In the genomic region with DNA sequence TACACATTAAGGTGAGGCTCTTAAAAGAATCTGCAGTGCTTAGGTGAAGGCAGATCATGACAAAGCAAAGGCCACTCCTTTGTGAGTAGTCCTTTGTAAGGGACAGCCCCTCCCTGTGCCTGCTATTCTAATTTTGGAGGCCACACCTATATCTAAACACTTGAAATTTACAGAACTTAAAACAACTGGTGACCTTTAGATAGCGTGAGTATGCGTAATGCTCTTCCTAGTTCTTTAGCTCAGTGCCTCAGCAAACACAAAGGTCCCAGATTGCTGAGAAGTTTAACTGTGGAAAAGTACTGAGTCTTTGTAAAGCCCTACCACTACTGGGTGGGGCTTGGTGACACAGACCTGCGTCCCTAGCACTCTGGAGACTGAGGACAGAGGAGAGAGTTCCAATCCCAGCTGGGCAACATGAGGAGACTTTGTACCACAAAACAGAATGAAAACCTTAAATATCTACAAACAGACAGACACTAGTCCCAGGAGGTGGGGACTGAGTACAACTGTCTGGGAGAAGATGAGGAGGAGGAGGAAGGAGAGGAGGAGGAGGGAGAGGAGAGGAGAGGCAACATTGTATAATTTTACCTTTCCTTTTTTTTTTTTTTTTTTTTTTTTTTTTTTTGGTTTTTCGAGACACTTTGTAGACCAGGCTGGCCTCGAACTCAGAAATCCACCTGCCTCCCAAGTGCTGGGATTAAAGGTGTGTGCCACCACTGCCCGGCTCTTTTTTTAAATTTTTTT, we compare ENCODE assay signal across 11 mouse cellular contexts. TPM values are rescaled to one million over a fixed set of nuclear protein-coding genes. Genes with fewer than 3 reads are reported as not detected.
DNase-seq lines count a peak whose midpoint lies in the region; ATAC-seq and TF ChIP-seq lines count a peak whose summit lies in the region.
"Had no signal": no experiment of that assay in that cellular context is flagged by ENCODE, and none has a peak within 500 bp of the region (broad histone marks: within the 10 kb centered on the region; RNA-seq: fewer than 3 reads in every experiment).

No protein-coding gene starts in this region.

- no peak overlapping the region for H3K4me3 ChIP-seq in heart, embryonic 12.5 days
- no peak overlapping the region for H3K4me3 ChIP-seq in ES-Bruce4 (ENCODE audit: low read depth, low read length)
- no peak overlapping the region for H3K4me3 ChIP-seq in intestine, embryonic 15.5 days (replicated peaks)
- H3K4me3 ChIP-seq: limb, embryonic 13.5 days; midbrain, embryonic 15.5 days had no signal

- no peak overlapping the region for H3K4me2 ChIP-seq in heart, embryonic 12.5 days
- H3K4me2 ChIP-seq in intestine, embryonic 15.5 days (replicated peaks), result no peak overlapping the region
- H3K4me2 ChIP-seq: limb, embryonic 13.5 days; midbrain, embryonic 15.5 days had no signal

- DNase-seq in heart, postnatal 10 days, result no peak
- DNase-seq in cerebellum, postnatal 25 days, result no peak
- DNase-seq in liver, result no peak
- no peak for DNase-seq in cerebellum, adult 9-11 months
- DNase-seq: kidney, postnatal 4 days had no signal

- no peaks in the 10 kb centered on the region for H3K9me3 ChIP-seq in heart, embryonic 12.5 days (replicated peaks)
- H3K9me3 ChIP-seq in ES-Bruce4 (replicated peaks; ENCODE audit: control insufficient read depth, insufficient read depth, low read length, poor library complexity, severe bottlenecking), result peaks cover 6% of the 10 kb centered on the region; the same call in 1 of the 2 replicates
- H3K9me3 ChIP-seq in intestine, embryonic 15.5 days, result no peaks in the 10 kb centered on the region
- H3K9me3 ChIP-seq: limb, embryonic 13.5 days; midbrain, embryonic 15.5 days had no signal

- H3K9ac ChIP-seq in heart, embryonic 12.5 days, result no peak overlapping the region
- peak overlapping the region; percentile 51 for H3K9ac ChIP-seq in ES-Bruce4 (ENCODE audit: low read depth, poor library complexity, severe bottlenecking)
- no peak overlapping the region for H3K9ac ChIP-seq in intestine, embryonic 15.5 days
- H3K9ac ChIP-seq: limb, embryonic 13.5 days; midbrain, embryonic 15.5 days had no signal

- 0 out of 2 replicates have a peak, but pooled peaks have one; percentile 27 for ATAC-seq in heart, embryonic 12.5 days (ENCODE audit: insufficient number of reproducible peaks, low FRiP score)
- ATAC-seq in intestine, embryonic 15.5 days, result peak; percentile 87
- peak; percentile 47; the same call in 1 of the 2 replicates for ATAC-seq in neutrophil, adult 5-6 weeks (ENCODE audit: extremely low read depth, insufficient number of reproducible peaks, low FRiP score, poor library complexity, severe bottlenecking)
- ATAC-seq: midbrain, embryonic 15.5 days had no signal

- no peak overlapping the region for H3K27ac ChIP-seq in heart, embryonic 12.5 days (ENCODE audit: poor library complexity, severe bottlenecking)
- peak overlapping the region; percentile 99 for H3K27ac ChIP-seq in ES-Bruce4 (ENCODE audit: insufficient read depth, low read length)
- H3K27ac ChIP-seq in intestine, embryonic 15.5 days, result 0 out of 2 replicates have a peak overlapping the region, but pooled peaks have one; percentile 3
- H3K27ac ChIP-seq: limb, embryonic 13.5 days; midbrain, embryonic 15.5 days had no signal

- TF ChIP-seq CTCF in ES-Bruce4 (IDR thresholded peaks at IDR 0.05; ENCODE audit: low read depth, low read length), result no peak

- H3K27me3 ChIP-seq in heart, embryonic 12.5 days (replicated peaks), result no peaks in the 10 kb centered on the region; the same call in 1 of the 2 replicates
- no peaks in the 10 kb centered on the region for H3K27me3 ChIP-seq in ES-Bruce4 (ENCODE audit: control insufficient read depth, insufficient read depth, low read length, poor library complexity, severe bottlenecking)
- H3K27me3 ChIP-seq in intestine, embryonic 15.5 days (replicated peaks), result no peaks in the 10 kb centered on the region
- H3K27me3 ChIP-seq: limb, embryonic 13.5 days had no signal

- TF ChIP-seq EP300 in ES-Bruce4 (IDR thresholded peaks at IDR 0.05; ENCODE audit: insufficient read depth, low read depth, low read length), result peak; percentile 94

- H3K4me1 ChIP-seq in heart, embryonic 12.5 days (replicated peaks), result peaks cover 31% of the 10 kb centered on the region
- H3K4me1 ChIP-seq in ES-Bruce4 (ENCODE audit: control insufficient read depth, insufficient read depth, low read length), result peaks cover 7% of the 10 kb centered on the region
- 0 out of 2 replicates have a peak, but pooled peaks cover 3% of the 10 kb centered on the region for H3K4me1 ChIP-seq in intestine, embryonic 15.5 days (replicated peaks)
- H3K4me1 ChIP-seq: midbrain, embryonic 15.5 days had no signal

- no peaks in the 10 kb centered on the region for H3K36me3 ChIP-seq in heart, embryonic 12.5 days
- no peaks in the 10 kb centered on the region; the same call in 1 of the 2 replicates for H3K36me3 ChIP-seq in ES-Bruce4 (ENCODE audit: control insufficient read depth, insufficient read depth, low read length, poor library complexity, severe bottlenecking)
- H3K36me3 ChIP-seq in intestine, embryonic 15.5 days, result no peaks in the 10 kb centered on the region
- H3K36me3 ChIP-seq: limb, embryonic 13.5 days; midbrain, embryonic 15.5 days had no signal

- 58% methylated on average over 6 of the region's 6 CpGs for WGBS in heart, embryonic 12.5 days
- 57% methylated on average over 6 of the region's 6 CpGs for WGBS in intestine, embryonic 15.5 days

- intact Hi-C loops in heart, postnatal 10 days (cut with DNase I), result no loop called here

- TF ChIP-seq POLR2A in ES-Bruce4 (IDR thresholded peaks at IDR 0.05; ENCODE audit: insufficient read depth, low read length), result no peak

RNA-seq across cellular contexts. Expression of gene Plekhg6, which starts 53.3 kb away (rescaled TPM):
- not detected in 2 replicates for polyA plus RNA-seq in heart, embryonic 12.5 days (2016; fragmentation: Nextera tagmentation; extraction: Ambion mirVana)
- total RNA-seq in heart, postnatal 10 days (2021), result not detected
- polyA plus RNA-seq in ES-Bruce4 (2011; ENCODE audit: insufficient read depth, insufficient read length, low read depth, missing spikeins), result 2.3 and 2.5 TPM in 2 replicates
- polyA plus RNA-seq in intestine, embryonic 15.5 days (2015; fragmentation: Nextera tagmentation; extraction: Ambion mirVana), result 7.3 and 8.9 TPM in 2 replicates
- 0.25 and 0.35 TPM in 2 replicates for total RNA-seq in neutrophil, adult 5-6 weeks (2017)

Comparison
In these comparisons a context has a peak if more than half of its experiments do, and no peak if none do; other contexts are left out.
1. ATAC-seq: peak in every context shown above with its lines; median percentile 87 in intestine, embryonic 15.5 days; 47 in neutrophil, adult 5-6 weeks; 27 in heart, embryonic 12.5 days.